Mouse (Mus musculus): ENCODE data around the gene Ednra. TPM values are rescaled to one million over a fixed set of nuclear protein-coding genes. Genes with fewer than 3 reads are reported as not detected.

Ednra gene
- total RNA-seq (2021) = 10 to 100 TPM; 57.6 to 64.8 TPM
- long read RNA-seq, experiment 1, transcript Ednra-201 (8 exons, 3,625 nt) = major isoform, 35 of 63 reads
- long read RNA-seq, experiment 1, partial matches to known transcripts = 23 of 63 reads
- long read RNA-seq, experiment 1, other reads (novel, unspliced or antisense) = 1 of 63 reads
- long read RNA-seq, experiment 2, transcript Ednra-201 (8 exons, 3,625 nt) = major isoform, 30 of 46 reads
- long read RNA-seq, experiment 2, partial matches to known transcripts = 1 of 46 reads
- long read RNA-seq, experiment 2, other reads (novel, unspliced or antisense) = 11 of 46 reads

DNA sequence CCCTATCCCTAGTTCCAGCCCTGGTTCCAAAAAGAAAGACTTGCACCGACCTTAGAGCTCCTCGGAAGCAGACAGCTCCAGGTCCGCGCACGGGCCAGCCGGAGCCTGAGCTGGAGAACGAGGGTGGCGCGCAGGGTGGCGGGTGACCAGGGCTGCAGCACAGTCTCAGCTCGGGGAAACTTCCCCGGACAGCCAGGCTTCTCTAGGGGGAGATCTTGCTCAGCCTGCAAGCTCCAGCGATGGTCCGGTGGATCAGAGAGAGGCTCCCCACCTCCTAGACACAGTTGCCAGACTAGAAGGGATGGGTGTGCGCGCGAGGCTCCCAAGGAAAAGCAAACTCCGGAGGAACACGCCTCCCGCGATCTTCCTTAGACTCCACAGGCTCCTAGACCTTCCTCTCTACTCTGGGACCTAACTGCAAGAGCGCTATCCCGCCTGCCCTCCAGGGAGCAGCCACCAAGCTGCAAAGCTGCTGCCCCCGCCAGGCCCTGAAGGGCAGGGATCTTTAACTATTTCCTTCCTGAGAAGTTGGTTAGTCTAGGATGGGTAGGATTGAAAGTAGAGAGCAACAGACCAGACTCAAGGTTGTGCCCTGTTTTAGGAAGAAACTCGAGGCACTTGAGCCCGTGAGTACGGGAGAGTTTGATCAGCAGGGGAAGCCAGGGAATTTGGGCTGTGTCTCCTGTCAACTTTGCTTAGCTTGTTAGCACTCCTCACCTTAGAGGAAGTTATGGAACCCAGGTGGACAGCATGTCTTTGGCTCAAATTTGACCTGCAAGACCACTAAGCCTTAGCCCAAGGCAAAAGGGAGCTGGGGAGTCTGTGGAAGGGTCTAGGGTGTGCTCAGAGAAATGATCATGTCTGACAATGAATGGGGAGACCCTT is at the start of gene Ednra:
TSS of gene Ednra (minus strand) at position 419 of the 885 bp plus-strand sequence.
- intact Hi-C loops (cut with DNase I) = loop anchor here (5.0 kb wide), 3 partner anchors 37 to 263 kb away; no protein-coding TSS in a partner anchor
- DNase-seq = peak; percentile 62 to 71

DNA sequence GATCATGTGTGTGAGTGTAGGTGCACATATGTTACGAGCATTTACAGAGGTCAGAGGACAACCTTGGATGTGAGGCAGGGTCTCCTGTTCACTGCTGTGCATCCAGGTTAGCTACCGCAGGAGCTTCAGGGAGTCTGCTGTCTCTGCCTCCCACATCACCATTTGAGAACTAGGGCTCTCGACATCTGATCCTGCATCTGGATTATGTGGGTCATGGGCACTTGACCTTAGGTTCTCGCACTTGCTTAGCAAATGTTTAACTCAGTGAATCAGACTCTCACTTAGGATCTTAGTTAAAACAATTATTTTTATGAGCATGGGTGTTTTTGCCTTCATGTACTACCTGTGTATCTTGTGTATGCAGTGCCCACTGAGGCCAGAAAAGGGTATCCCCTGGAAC is 49.6 kb upstream of the Ednra start:
- intact Hi-C loops (cut with DNase I) = no loop called here
- DNase-seq = no peak

DNA sequence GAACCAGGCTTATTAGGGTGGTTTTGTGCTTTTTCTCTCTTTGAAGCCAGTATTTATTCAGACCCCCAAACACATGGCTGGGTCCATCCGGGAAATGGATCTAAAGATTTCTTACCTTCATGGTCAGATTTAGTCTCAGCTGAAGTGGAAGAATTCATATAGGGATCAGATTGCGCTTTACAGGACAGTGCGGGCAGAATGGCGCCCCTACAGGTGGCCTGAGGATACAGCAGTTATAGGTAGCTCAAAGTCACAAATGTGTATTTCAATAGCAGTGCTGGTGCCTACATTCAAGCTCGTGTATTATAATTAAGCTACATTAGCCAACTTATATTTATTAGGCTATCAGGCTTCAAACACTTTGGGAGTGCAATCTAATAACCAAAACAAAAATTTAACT is 49.0 kb upstream of the Ednra start:
- DNase-seq = no peak
- intact Hi-C loops (cut with DNase I) = no loop called here

DNA sequence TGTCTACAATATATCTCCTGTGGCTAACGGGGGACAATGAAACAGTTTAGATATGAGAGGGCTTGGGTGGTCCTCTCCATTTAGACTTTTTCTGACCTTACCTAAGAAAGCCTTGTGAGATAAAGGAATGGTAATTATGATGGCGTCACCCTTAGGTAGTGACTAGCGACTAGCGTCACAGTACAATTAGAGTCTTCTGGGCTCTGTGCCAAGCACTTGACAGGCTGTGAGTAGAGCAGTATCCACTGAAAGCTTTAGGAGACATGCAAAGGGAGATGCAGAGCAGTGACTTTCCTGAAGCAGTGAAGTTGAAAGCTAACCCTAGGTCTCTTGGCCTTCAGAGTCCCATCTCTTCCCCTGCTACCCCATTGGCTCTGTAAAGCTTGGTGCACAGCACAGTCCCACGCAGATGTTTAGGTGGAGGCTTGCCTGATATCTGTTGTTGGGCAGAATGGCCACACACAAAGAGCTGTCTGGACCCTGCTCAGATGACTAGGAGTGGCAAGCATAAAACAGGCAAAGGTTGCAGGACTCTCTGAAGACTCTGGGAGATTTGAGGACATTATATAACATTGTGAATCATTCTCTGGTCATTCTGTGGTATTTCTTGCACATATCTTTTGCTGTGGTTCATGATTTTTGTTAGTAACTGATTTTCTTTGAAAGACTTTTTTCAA is 48.1 kb upstream of the Ednra start:
- intact Hi-C loops (cut with DNase I) = no loop called here
- peak; percentile 19 to 45 for DNase-seq

DNA sequence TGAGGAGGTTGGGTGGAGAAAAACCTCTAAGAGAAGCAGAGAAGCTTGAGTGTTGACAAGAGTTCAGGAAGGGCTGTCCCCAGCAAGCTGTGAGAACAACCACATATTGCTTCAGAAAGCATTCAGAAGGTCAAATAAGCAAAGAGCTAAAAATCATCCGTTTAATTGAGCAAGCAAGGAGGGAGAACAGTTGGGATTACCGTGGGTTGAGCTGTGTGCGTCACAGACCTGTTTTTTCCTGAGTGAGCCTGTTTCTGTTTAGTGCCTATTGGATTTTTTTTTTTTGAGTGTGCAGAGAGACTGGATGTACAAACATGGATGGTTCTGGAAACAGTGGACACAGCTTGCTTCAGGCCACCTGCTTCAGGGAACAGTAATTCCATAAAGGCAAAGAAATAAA is 46.7 kb upstream of the Ednra start:
- intact Hi-C loops (cut with DNase I) = no loop called here
- no peak for DNase-seq

DNA sequence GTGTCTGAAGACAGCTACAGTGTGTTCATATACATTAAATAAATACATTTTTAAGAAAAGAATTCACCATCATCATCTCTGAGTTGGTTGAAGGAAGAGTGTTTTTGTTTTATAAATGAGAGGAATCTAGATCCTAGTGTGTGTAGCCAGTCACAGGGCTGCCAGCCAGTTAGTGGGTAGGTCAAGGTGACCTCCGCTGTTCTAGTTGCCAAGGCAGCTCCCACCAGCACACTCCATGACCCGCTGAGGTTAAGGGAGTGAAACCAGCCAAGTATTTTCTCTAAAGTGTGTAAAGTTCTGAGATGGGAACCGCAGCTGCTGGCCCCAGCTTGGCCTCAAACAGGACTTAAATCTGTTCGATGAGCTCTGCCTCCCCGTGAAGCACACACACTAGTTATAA is 44.7 kb upstream of the Ednra start:
- intact Hi-C loops (cut with DNase I) = no loop called here
- DNase-seq = no peak

DNA sequence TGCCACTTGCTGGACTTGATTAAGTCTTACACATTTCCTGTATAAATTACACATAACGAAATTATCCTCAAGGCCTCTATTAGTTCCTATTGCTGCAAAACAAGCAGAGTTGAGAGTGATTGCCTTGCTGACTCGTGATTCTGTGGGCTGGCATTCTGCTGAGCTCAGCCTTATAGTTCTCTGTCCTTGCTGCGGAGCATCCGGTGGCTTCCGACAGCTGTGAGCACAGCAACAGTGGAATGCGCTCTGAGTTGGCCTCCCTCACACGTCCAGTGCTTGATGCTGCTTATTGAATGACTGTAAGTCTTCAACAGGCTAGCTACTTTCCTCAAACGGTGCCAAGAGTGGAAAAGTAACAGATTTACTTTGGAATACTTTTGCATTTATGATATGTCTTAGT is 40.0 kb upstream of the Ednra start:
- DNase-seq = no peak
- intact Hi-C loops (cut with DNase I) = no loop called here

DNA sequence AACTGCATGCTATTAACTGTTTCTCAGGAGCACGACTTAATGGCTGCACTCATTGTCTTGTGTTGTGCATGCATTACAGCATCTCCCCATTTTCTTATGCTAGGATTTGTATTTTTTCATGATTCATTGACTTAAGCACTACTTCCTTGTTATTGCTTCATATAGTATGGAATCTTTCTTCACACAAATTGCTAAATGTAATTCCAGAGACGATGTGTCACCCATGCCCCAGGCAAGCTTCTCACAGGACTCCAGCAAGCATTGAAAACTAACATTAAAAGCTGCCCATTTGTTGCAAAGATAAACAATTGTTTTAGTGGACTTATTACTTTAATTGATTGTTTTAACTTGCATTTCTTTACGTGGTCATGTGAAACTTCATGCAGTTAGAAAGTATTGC is 38.7 kb upstream of the Ednra start:
- DNase-seq = no peak

DNA sequence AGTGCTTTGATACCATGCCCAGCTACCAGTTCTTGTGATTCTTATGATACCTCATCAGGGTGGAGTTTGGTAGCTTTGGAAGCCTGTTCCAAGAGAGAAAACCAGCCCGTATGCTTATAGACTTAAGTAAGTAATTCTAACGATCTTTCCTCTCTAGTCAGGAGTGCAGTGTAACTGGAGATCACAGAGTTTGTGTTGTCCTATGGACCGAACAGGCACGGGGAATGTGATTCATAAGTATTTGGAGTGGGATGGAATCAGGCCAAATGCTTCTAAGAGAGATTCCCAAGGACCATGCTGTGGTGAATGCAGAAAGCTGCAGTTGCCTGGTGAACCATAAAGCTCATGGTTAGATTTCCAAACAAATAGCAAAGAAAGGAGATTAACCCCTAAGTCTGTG is 31.2 kb upstream of the Ednra start:
- DNase-seq = peak in 1 of 2 experiments; percentile 15
- intact Hi-C loops (cut with DNase I) = no loop called here

More for the DNA sequence above, 38.7 kb upstream of the Ednra start:
- intact Hi-C loops (cut with DNase I) = no loop called here

DNA sequence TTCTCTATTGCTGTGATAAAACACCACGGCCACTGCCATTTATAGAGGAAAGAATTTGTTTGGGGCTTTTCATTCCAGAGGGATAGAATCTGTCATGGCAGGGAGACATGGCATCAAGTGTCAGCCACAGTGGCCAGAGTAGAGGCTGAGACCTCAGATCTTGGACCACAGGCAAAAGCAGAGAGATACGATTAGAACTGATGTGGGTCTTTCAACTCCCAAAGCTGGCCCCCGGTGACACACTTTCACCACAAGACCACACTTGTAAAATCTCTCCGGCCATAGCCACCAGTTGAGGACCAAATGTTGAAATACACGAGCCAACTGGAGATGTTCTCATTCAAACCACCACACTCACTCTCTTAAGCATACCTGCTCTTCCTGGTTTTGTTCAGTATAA is 29.5 kb upstream of the Ednra start:
- DNase-seq = no peak
- intact Hi-C loops (cut with DNase I) = no loop called here

DNA sequence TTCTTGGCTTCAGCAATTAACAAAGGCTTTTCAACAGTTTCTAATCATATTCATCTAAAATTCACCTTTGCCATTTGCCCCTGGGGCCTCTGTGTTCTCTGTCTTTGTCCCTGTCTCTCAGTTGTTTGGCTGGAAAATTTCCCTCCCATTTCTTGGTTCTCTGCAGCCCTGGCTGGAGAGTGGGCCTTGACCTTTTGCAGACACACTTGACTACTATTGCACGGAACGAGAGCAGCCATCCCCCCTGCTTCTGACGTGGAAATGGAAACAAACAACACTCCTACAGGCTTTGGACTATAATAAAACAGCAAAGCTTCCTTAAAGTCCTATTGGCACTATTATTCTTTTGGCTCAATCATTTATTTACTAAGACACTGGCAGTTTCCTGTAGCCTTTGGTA is 27.8 kb upstream of the Ednra start:
- DNase-seq = no peak
- intact Hi-C loops (cut with DNase I) = no loop called here

DNA sequence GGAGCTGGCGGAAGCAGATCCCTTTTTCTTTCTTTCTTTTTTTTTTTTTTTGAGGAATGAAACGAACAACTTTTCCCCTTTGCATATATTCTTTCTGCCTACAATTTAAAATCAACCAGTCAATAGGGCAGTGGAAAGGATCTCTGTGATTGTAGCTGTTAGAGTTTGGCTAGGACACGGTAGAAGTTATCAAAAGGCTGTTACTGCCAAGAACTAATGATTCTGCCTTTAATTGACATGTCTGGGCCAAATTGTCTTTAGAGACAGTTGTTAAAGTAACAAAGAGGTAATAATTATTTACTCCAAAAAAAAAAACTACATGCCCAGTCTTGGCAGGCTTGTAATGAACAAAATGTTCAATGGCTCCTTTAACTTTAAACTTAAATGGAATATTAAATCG is 26.1 kb upstream of the Ednra start:
- DNase-seq = no peak
- intact Hi-C loops (cut with DNase I) = no loop called here

DNA sequence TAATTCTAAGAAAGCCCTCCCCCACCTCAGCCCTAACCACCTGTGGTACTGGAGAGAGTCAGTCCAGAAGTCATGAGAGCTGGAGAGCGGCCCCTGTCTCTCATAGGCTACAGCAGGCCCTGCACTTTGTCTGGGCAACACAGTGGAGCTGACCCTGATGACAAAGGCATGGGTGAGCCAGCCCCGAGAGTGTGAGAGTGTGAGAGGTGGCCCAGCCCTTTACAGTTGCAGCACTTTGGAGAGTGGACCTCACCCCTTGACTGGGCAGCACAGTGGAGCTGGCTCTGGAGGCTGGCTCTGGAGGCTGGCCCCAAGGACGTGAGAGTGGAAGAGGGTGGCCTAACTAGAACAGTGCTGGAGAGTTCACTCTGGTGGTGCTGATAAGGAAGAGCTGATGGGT is 20.2 kb upstream of the Ednra start:
- DNase-seq = no peak
- intact Hi-C loops (cut with DNase I) = no loop called here

DNA sequence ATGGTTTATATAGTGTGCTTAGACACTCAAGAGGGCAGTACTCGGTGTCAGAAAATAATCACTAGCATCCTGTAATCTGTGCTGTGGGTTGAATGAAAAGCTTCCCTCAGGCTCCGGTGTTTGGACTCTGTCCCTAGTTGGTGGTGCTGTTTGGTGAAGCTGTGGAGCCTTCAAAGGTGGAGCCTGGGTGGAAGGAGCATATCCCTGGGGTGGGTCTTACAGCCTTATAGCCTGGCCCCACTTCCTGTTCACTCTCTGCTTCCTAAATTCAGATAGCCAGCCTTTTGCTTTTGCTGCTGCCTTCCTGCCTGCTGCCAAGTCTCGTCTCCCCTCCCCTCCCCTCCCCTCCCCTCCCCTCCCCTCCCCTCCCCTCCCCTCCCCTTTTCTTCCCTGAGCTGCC is 18.1 kb upstream of the Ednra start:
- DNase-seq = no peak
- intact Hi-C loops (cut with DNase I) = no loop called here

DNA sequence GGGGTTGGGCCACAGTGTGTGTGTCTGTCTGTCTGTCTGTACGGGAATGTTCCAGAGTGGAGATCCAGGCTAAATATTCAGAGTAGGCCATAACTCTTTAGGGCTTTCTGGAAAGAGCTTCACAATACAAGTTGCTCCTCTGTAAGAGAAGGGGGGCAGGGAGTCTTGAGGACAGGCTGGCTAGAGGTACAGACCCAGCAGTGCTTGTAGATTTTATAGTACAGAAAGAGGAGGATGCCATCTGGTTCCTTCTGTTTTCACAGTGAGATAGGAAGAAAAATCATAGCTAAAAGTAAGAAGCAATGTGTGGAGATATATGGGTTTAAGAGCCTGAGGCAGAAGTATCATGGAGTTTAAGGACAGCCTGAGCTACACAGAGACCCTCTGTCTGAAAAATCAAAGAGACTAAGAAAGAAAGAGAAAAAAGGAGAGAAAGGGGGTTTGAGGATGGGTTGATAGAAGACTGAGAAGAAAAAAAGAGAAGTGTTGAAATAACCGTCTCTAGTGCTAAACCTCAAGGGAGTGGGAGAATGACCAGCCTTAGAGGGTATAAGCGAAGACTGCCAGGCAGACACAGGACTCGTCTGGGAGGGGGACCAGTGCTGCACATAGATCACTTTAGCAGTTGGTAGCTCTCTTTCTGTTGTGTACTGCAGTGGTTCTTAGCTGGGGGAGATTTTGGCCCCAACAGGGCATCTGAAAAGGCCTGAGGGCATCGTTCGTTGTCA is 16.9 kb upstream of the Ednra start:
- no peak for DNase-seq
- intact Hi-C loops (cut with DNase I) = no loop called here

DNA sequence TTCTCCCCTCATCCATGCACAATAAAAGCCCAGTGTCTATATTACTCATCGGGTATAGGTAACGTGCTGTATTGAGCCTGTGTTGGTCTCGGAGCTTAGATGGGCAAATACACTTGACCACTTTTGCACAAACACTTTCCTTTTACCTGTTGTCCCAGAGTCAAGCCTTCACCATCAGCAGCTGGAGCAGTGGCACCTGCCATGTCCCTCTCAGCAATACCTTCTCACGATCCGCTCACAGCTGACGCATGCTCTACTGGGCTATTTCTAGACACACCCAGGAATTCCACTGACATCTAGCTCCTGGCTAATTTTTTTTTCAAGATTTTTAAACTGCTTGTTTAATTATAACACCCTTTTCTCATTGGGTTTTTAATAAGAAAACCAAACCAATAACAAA is 14.2 kb upstream of the Ednra start:
- DNase-seq = no peak
- intact Hi-C loops (cut with DNase I) = no loop called here

DNA sequence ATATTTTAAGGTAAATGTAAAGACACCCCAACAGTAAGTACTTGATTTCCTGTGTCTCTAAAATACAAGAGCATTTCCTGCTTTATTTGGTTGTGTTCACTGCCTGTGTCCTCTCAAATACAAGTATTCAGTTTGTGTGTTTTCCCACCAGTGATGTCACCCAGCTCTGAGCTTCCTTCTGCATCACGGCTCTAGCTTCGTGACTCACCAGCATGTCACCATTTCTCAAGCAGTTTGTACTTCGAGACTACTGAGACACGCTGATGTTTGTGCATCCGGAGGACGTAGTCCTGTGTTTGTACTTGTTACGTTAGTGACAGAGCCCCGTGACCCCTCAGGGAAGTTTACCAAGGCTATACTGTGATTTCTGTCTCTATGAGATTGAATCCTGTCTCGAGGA is 13.1 kb upstream of the Ednra start:
- intact Hi-C loops (cut with DNase I) = no loop called here
- no peak for DNase-seq

DNA sequence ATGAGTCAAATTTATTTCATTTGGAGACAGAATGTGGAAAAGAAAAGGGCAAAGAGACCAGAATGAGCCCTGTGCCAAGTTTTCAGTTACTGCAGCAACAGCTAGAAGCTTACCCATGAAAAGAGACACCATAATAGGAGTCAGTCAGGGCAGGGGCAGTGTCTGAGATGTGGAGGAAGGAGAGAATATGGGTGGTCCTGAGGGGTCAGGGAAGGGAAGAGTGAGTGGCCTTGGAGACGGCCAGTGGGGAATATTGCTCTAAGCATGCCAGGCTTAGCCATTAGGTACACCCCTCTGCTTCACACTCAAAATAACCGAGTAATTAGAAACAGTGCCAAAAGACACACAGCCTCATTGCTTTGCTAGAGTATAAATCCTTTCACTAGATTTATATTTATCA is 9.5 kb upstream of the Ednra start:
- DNase-seq = no peak
- intact Hi-C loops (cut with DNase I) = no loop called here

DNA sequence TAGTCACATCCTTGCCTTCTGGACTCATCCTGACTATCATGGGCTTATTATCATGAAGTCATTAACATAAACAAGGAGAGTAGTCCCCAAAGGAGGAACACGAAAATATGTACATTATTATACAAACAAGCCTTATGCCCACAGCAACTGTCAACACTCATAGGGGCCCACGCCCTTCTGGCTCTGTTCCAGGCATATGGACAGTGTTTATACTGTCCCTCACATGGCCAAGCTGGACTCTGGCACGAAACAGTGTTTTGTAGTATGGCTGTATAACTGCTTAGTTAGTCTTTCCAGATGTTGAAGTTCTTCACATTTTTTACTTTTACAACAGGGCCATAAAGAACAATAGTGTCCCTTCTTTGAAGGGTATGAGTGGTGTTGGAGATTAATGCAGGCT is 8.7 kb upstream of the Ednra start:
- DNase-seq = no peak
- intact Hi-C loops (cut with DNase I) = no loop called here

DNA sequence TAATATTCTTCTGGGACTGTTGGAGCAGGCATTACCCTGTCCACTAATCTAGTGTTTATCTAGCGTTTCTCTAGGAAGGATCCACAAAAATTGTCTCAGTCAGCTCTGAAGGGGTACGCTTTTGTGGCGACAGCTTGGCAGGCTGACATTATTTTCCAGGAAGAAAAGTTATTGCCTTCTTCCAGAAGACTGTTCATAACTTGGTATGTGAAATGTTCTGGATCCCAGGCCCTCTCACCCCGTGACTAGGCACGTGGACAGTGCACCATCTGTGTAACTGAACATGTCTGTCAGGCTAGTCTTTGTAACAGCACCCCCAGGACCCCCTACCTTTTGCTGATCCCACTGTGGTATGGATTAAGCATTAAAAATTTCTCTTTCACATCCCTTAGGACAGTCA is 1.1 kb upstream of the Ednra start:
- intact Hi-C loops (cut with DNase I) = loop anchor here (5.0 kb wide), 1 partner anchor 277 kb away; no protein-coding TSS in a partner anchor
- no peak for DNase-seq
